Mouse (Mus musculus): Measurements from ENCODE around the gene Vamp2. TPM values are rescaled to one million over a fixed set of nuclear protein-coding genes. Genes with fewer than 3 reads are reported as not detected.

Vamp2 gene
- total and polyA plus RNA-seq, 2 experiments from 2014 or later, result 25.2 to 59.2 TPM

- Histone ChIP-seq H3K9me3 (replicated peaks; ENCODE audit: control insufficient read depth, low read length) (no peaks in the 10 kb centered on the region), H3K27ac (ENCODE audit: low read depth) (peak overlapping the region; percentile 98), H3K27me3 (ENCODE audit: control insufficient read depth, insufficient read depth, low read length) (no peaks in the 10 kb centered on the region), H3K9ac (replicated peaks; ENCODE audit: low read depth, low read length) (no peak overlapping the region), H3K4me1 (ENCODE audit: control insufficient read depth, insufficient read depth) (peaks cover 18% of the 10 kb centered on the region), H3K4me3 (ENCODE audit: low read depth, low read length) (no peak overlapping the region), H3K4me2 (ENCODE audit: low read depth, low read length) (no peak overlapping the region), H3K36me3 (replicated peaks; ENCODE audit: control insufficient read depth, insufficient read depth, low read length) (peaks cover 17% of the 10 kb centered on the region)
- 29% methylated on average over 6 of the region's 6 CpGs for WGBS
- DNase-seq (ENCODE audit: low spot score), result no peak
- TF ChIP-seq CTCF (IDR thresholded peaks at IDR 0.05; ENCODE audit: low read depth) (no peak), EP300 (IDR thresholded peaks at IDR 0.05; ENCODE audit: low read depth) (no peak)
- ATAC-seq (ENCODE audit: insufficient read depth, low read depth), result no peak
Observed at GRCm38 (mm10) chr11:69086390-69086789, 1.9 kb upstream of the Vamp2 start.

- H3K4me3 ChIP-seq (ENCODE audit: low read depth, low read length), result no peak overlapping the region
- peaks cover 18% of the 10 kb centered on the region for H3K4me1 ChIP-seq (ENCODE audit: control insufficient read depth, insufficient read depth)
- peak overlapping the region; percentile 98 for H3K27ac ChIP-seq (ENCODE audit: low read depth)
- H3K4me2 ChIP-seq (ENCODE audit: low read depth, low read length), result no peak overlapping the region
- H3K36me3 ChIP-seq (replicated peaks; ENCODE audit: control insufficient read depth, insufficient read depth, low read length), result peaks cover 24% of the 10 kb centered on the region
- ATAC-seq (ENCODE audit: insufficient read depth, low read depth), result peak; percentile 6; the same call in 1 of the 2 replicates
- no peak for DNase-seq (ENCODE audit: low spot score)
- H3K27me3 ChIP-seq (ENCODE audit: control insufficient read depth, insufficient read depth, low read length), result no peaks in the 10 kb centered on the region
- no peaks in the 10 kb centered on the region for H3K9me3 ChIP-seq (replicated peaks; ENCODE audit: control insufficient read depth, low read length)
- 35% methylated on average over 4 of the region's 4 CpGs for WGBS
- TF ChIP-seq EP300 (IDR thresholded peaks at IDR 0.05; ENCODE audit: low read depth), result no peak
- TF ChIP-seq CTCF (IDR thresholded peaks at IDR 0.05; ENCODE audit: low read depth), result no peak
- no peak overlapping the region for H3K9ac ChIP-seq (replicated peaks; ENCODE audit: low read depth, low read length)
Observed at GRCm38 (mm10) chr11:69087082-69087481, 1.2 kb upstream of the Vamp2 start.

GRCm38 (mm10) chr11:69087597-69087996, 693 bp upstream of the Vamp2 start:
- no peaks in the 10 kb centered on the region for H3K27me3 ChIP-seq (ENCODE audit: control insufficient read depth, insufficient read depth, low read length)
- H3K9me3 ChIP-seq (replicated peaks; ENCODE audit: control insufficient read depth, low read length), result no peaks in the 10 kb centered on the region
- no peak overlapping the region for H3K4me2 ChIP-seq (ENCODE audit: low read depth, low read length)
- ATAC-seq (ENCODE audit: insufficient read depth, low read depth), result no peak
- 57% methylated on average over 2 of the region's 2 CpGs for WGBS
- no peak overlapping the region for H3K9ac ChIP-seq (replicated peaks; ENCODE audit: low read depth, low read length)
- H3K4me1 ChIP-seq (ENCODE audit: control insufficient read depth, insufficient read depth), result peaks cover 18% of the 10 kb centered on the region
- H3K36me3 ChIP-seq (replicated peaks; ENCODE audit: control insufficient read depth, insufficient read depth, low read length), result peaks cover 27% of the 10 kb centered on the region
- H3K27ac ChIP-seq (ENCODE audit: low read depth), result peak overlapping the region; percentile 98; the same call in 1 of the 2 replicates
- TF ChIP-seq EP300 (IDR thresholded peaks at IDR 0.05; ENCODE audit: low read depth) (no peak), CTCF (IDR thresholded peaks at IDR 0.05; ENCODE audit: low read depth) (no peak)
- DNase-seq (ENCODE audit: low spot score), result no peak
- no peak overlapping the region for H3K4me3 ChIP-seq (ENCODE audit: low read depth, low read length)

GRCm38 (mm10) chr11:69088856-69089615, 746 bp downstream of the Vamp2 start:
- peaks cover 18% of the 10 kb centered on the region for H3K4me1 ChIP-seq (ENCODE audit: control insufficient read depth, insufficient read depth)
- no peaks in the 10 kb centered on the region for H3K9me3 ChIP-seq (replicated peaks; ENCODE audit: control insufficient read depth, low read length)
- 8% methylated on average over 25 of the region's 25 CpGs for WGBS
- H3K27ac ChIP-seq (ENCODE audit: low read depth), result peak overlapping the region; percentile 98
- peak overlapping the region; percentile 93 for H3K4me3 ChIP-seq (ENCODE audit: low read depth, low read length)
- peak overlapping the region; percentile 97 for H3K9ac ChIP-seq (replicated peaks; ENCODE audit: low read depth, low read length)
- H3K36me3 ChIP-seq (replicated peaks; ENCODE audit: control insufficient read depth, insufficient read depth, low read length), result peaks cover 30% of the 10 kb centered on the region
- DNase-seq (ENCODE audit: low spot score), result no peak
- no peaks in the 10 kb centered on the region for H3K27me3 ChIP-seq (ENCODE audit: control insufficient read depth, insufficient read depth, low read length)
- peak; percentile 11; the same call in 1 of the 2 replicates for ATAC-seq (ENCODE audit: insufficient read depth, low read depth)
- TF ChIP-seq CTCF (IDR thresholded peaks at IDR 0.05; ENCODE audit: low read depth) (no peak), EP300 (IDR thresholded peaks at IDR 0.05; ENCODE audit: low read depth) (no peak)
- peak overlapping the region; percentile 89 for H3K4me2 ChIP-seq (ENCODE audit: low read depth, low read length)

- ATAC-seq (ENCODE audit: insufficient read depth, low read depth) (no peak), DNase-seq (ENCODE audit: low spot score) (no peak)
- peak overlapping the region; percentile 98 for H3K27ac ChIP-seq (ENCODE audit: low read depth)
- H3K4me2 ChIP-seq (ENCODE audit: low read depth, low read length), result peak overlapping the region; percentile 89
- H3K36me3 ChIP-seq (replicated peaks; ENCODE audit: control insufficient read depth, insufficient read depth, low read length), result peaks cover 30% of the 10 kb centered on the region
- no peak for TF ChIP-seq EP300 (IDR thresholded peaks at IDR 0.05; ENCODE audit: low read depth)
- TF ChIP-seq CTCF (IDR thresholded peaks at IDR 0.05; ENCODE audit: low read depth), result no peak
- H3K4me1 ChIP-seq (ENCODE audit: control insufficient read depth, insufficient read depth), result peaks cover 18% of the 10 kb centered on the region
- WGBS, result 69% methylated on average over 12 of the region's 12 CpGs
- peak overlapping the region; percentile 93 for H3K4me3 ChIP-seq (ENCODE audit: low read depth, low read length)
- no peaks in the 10 kb centered on the region for H3K27me3 ChIP-seq (ENCODE audit: control insufficient read depth, insufficient read depth, low read length)
- H3K9me3 ChIP-seq (replicated peaks; ENCODE audit: control insufficient read depth, low read length), result no peaks in the 10 kb centered on the region
- H3K9ac ChIP-seq (replicated peaks; ENCODE audit: low read depth, low read length), result peak overlapping the region; percentile 97
Observed at GRCm38 (mm10) chr11:69089616-69090290, 1.5 kb downstream of the Vamp2 start.
